Mouse (Mus musculus) G1E (cell line): Measurements from ENCODE around the gene Uchl3. TPM values are rescaled to one million over a fixed set of nuclear protein-coding genes. Genes with fewer than 3 reads are reported as not detected.

Experiments
- ATAC-seq: 2 replicates; pipeline ENCODE4 v1.8.0; 2016; ENCODE audit warnings: mild to moderate bottlenecking; ENCODE audit not compliant: insufficient number of reproducible peaks, poor library complexity, low FRiP score, severe bottlenecking; ENCODE audit errors: extremely low read depth
- DNase-seq: peaks from one replicate; pipeline ENCODE4 v3.0.0; 2012; ENCODE audit warnings: low spot score
- H3K27me3 ChIP-seq: 2 replicates; pipeline ENCODE4 v1.6.1; 2012; ENCODE audit warnings: mild to moderate bottlenecking, low read length, inconsistent platforms; ENCODE audit not compliant: insufficient read depth
- H3K36me3 ChIP-seq: replicated peaks from 2 replicates; pipeline ENCODE3; 2012; ENCODE audit warnings: mild to moderate bottlenecking, inconsistent platforms
- H3K4me1 ChIP-seq: 2 replicates; pipeline ENCODE4 v1.6.1; 2012; ENCODE audit warnings: low read depth, low read length, inconsistent platforms, mixed read lengths; ENCODE audit not compliant: insufficient read depth
- H3K4me3 ChIP-seq: 2 replicates; pipeline ENCODE4 v1.5.1; 2012; ENCODE audit warnings: low read depth, mild to moderate bottlenecking, inconsistent platforms, low read length, moderate library complexity, mixed read lengths
- H3K9me3 ChIP-seq: replicated peaks from 2 replicates; pipeline ENCODE4 v1.6.1; 2012; ENCODE audit warnings: inconsistent platforms
- CTCF ChIP-seq: IDR thresholded peaks from 2 replicates; pipeline ENCODE4 v1.5.1; 2012; ENCODE audit warnings: low read depth, low read length, inconsistent platforms, mixed read lengths
- GATA1 ChIP-seq: IDR thresholded peaks from 2 replicates; pipeline ENCODE4 v1.6.1; 2012; ENCODE audit warnings: borderline replicate concordance, low read length, inconsistent platforms, mixed read lengths
- GATA2 ChIP-seq: IDR thresholded peaks from 2 replicates; pipeline ENCODE4 v1.6.1; 2012; ENCODE audit warnings: low read depth, low read length, inconsistent platforms, borderline replicate concordance
- POLR2AphosphoS5 ChIP-seq: IDR thresholded peaks from 2 replicates; pipeline ENCODE4 v1.6.1; 2012; ENCODE audit warnings: low read depth, low read length, inconsistent platforms; ENCODE audit not compliant: insufficient replicate concordance
- TAL1 ChIP-seq: conservative IDR thresholded peaks from 2 replicates; pipeline ENCODE4 v1.6.1; 2012; ENCODE audit warnings: low read depth, low read length, inconsistent platforms, mixed read lengths
- polyA plus RNA-seq: library from polyadenylated mRNA; stranded (reverse); fragments of >175 nt; gene quantifications from 2 replicates; pipeline ENCODE4 v1.2.3, GENCODE M21; 2012
- total RNA-seq, 2 experiments: library from RNA; stranded (forward) in 1 of 2; stranded (reverse) in 1 of 2; fragments of 200-1000 nt in 1 of 2; fragments of >200 nt in 1 of 2; fragmentation: Nextera tagmentation in 1 of 2; gene quantifications; 2 replicates each; pipeline ENCODE4 v1.2.3; 2014 to 2017

Uchl3 gene
- total and polyA plus RNA-seq, 3 experiments = 20.2 to 80.9 (median 69.4) TPM

GRCm38 (mm10) chr14:101664274-101664673 lies 10.5 kb downstream of the Uchl3 start:
- peaks cover 5% of the 10 kb centered on the region for H3K4me1 ChIP-seq
- peaks cover 63% of the 10 kb centered on the region for H3K36me3 ChIP-seq
- no peaks in the 10 kb centered on the region for H3K9me3 ChIP-seq
- no peaks in the 10 kb centered on the region for H3K27me3 ChIP-seq
- no peak for DNase-seq
- no peak overlapping the region for H3K4me3 ChIP-seq
- TF ChIP-seq CTCF = no peak
- no peak for TF ChIP-seq GATA1
- TF ChIP-seq TAL1 = no peak
- TF ChIP-seq GATA2 = no peak
- no peak for TF ChIP-seq POLR2AphosphoS5
- no peak for ATAC-seq

GRCm38 (mm10) chr14:101666056-101666455 lies 12.3 kb downstream of the Uchl3 start:
- TF ChIP-seq CTCF = no peak
- no peak for TF ChIP-seq TAL1
- no peak for TF ChIP-seq GATA2
- TF ChIP-seq GATA1 = no peak
- no peak for TF ChIP-seq POLR2AphosphoS5
- Histone ChIP-seq H3K4me1 (peaks cover 3% of the 10 kb centered on the region), H3K9me3 (no peaks in the 10 kb centered on the region), H3K4me3 (no peak overlapping the region), H3K27me3 (no peaks in the 10 kb centered on the region), H3K36me3 (peaks cover 64% of the 10 kb centered on the region)
- DNase-seq (no peak), ATAC-seq (no peak)

GRCm38 (mm10) chr14:101666536-101666935 lies 12.8 kb downstream of the Uchl3 start:
- H3K27me3 ChIP-seq = no peaks in the 10 kb centered on the region
- no peaks in the 10 kb centered on the region for H3K9me3 ChIP-seq
- H3K4me1 ChIP-seq = peaks cover 6% of the 10 kb centered on the region
- TF ChIP-seq CTCF (no peak), GATA1 (no peak), GATA2 (no peak), TAL1 (no peak), POLR2AphosphoS5 (no peak)
- H3K4me3 ChIP-seq = no peak overlapping the region
- DNase-seq (no peak), ATAC-seq (no peak)
- H3K36me3 ChIP-seq = peaks cover 63% of the 10 kb centered on the region

- ATAC-seq (no peak), DNase-seq (no peak)
- peaks cover 16% of the 10 kb centered on the region for H3K4me1 ChIP-seq
- TF ChIP-seq CTCF = no peak
- TF ChIP-seq POLR2AphosphoS5 = no peak
- TF ChIP-seq TAL1 = no peak
- TF ChIP-seq GATA2 = no peak
- no peak for TF ChIP-seq GATA1
- H3K27me3 ChIP-seq = no peaks in the 10 kb centered on the region
- H3K36me3 ChIP-seq = peaks cover 58% of the 10 kb centered on the region
- no peaks in the 10 kb centered on the region for H3K9me3 ChIP-seq
- no peak overlapping the region for H3K4me3 ChIP-seq
These were observed 14.9 kb downstream of the Uchl3 start for GRCm38 (mm10) chr14:101668626-101669025.

GRCm38 (mm10) chr14:101672226-101672625 lies 18.5 kb downstream of the Uchl3 start:
- no peak for DNase-seq
- Histone ChIP-seq H3K27me3 (no peaks in the 10 kb centered on the region), H3K9me3 (no peaks in the 10 kb centered on the region), H3K4me1 (peaks cover 18% of the 10 kb centered on the region), H3K36me3 (peaks cover 59% of the 10 kb centered on the region), H3K4me3 (no peak overlapping the region)
- TF ChIP-seq TAL1 = no peak
- no peak for TF ChIP-seq CTCF
- no peak for TF ChIP-seq GATA1
- no peak for TF ChIP-seq POLR2AphosphoS5
- no peak for TF ChIP-seq GATA2
- peak; percentile 58 for ATAC-seq

- Histone ChIP-seq H3K36me3 (peaks cover 52% of the 10 kb centered on the region), H3K4me1 (no peaks in the 10 kb centered on the region), H3K4me3 (no peak overlapping the region), H3K9me3 (no peaks in the 10 kb centered on the region), H3K27me3 (no peaks in the 10 kb centered on the region)
- ATAC-seq (no peak), DNase-seq (no peak)
- no peak for TF ChIP-seq TAL1
- no peak for TF ChIP-seq CTCF
- TF ChIP-seq GATA1 = no peak
- no peak for TF ChIP-seq POLR2AphosphoS5
- TF ChIP-seq GATA2 = no peak
These were observed 33.9 kb downstream of the Uchl3 start for GRCm38 (mm10) chr14:101687696-101688095.
